Mouse (Mus musculus) hematopoietic stem cell, adult 5-6 weeks (primary cell): ENCODE measurements around the gene Slc27a1. TPM values are rescaled to one million over a fixed set of nuclear protein-coding genes. Genes with fewer than 3 reads are reported as not detected.
A peak's percentile ranks its signal among the peaks of the same experiment; 100 is the strongest.

Experiments
- ATAC-seq, 2 experiments: fragments of 125-278 bp in 1 of 2; replicated peaks in 1 of 2; 2 replicates each; pipeline ENCODE4 v1.8.0; 2016 to 2017; ENCODE audit warnings: inconsistent platforms in 2 of 2, mild to moderate bottlenecking in 2 of 2, moderate number of reproducible peaks in 2 of 2, low read depth in 1 of 2, moderate TSS enrichment in 1 of 2; ENCODE audit not compliant: low FRiP score in 2 of 2, poor library complexity in 2 of 2, severe bottlenecking in 2 of 2, insufficient read depth in 1 of 2, low TSS enrichment in 1 of 2
- total RNA-seq: library from RNA; stranded (forward); fragments of 172-1452, 232-1000 nt; gene quantifications from 2 replicates; pipeline ENCODE4 v1.2.3, GENCODE M21; 2017

Slc27a1 gene
- total RNA-seq, 1 experiment from 2014 or later = 13.3 TPM

DNA sequence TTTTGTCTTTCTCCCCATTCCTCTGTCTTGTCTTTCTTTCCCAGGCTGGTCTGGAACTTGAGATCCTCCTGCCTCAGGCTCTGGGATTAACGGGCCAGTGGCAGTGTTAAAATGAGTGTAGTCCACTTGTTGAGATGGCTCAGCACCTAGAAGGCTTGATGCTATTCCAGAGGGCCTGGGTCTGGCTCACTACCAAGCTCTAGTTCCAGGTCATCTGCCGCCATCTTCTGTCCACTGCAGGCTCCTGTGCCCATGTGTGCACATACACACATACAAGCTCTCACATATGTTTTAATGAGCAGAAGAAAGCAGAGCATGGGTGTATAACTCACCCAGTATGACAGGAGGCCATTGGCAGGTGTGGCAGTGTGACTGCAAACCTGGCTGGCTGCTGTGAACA, 3.4 kb downstream of the Slc27a1 start:
- no peak for ATAC-seq

DNA sequence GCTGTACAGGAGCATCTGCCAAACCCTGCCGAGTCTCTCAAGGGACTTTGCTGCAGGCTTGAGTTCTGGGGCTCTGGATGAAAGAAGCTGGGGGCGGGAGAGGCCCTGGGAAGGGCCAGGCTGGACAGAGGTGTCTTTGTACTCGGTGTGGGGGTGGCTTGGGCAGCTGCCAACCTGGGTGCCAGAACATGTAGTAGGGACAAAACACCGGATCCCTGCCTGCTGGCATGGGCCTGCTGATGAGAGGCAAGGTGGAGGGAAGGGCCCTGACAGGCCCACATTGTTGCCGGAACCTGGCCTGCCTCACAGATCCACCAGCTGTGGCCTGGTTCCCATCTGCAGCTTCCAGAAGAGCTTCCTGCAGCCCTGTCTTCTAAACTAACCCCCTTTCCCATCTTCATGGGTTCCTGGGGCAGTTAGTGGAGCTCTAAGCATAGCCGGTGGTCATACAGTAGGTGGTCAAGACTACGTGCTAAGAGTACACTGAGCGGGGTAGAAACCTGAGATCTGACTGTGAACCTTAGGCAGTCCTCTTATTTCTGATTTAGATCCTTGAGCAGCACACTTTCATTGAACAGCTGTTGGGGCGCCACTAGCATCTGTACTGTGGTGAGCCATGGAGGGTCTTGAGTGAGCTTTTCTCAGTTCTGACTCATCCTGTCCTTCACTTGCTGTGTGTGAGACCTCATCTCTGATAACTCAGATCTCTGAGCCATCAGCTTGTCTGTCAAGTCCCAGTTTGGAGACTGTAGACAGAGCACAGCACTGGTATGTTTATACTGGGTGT, 4.4 kb downstream of the Slc27a1 start:
- ATAC-seq = no peak

DNA sequence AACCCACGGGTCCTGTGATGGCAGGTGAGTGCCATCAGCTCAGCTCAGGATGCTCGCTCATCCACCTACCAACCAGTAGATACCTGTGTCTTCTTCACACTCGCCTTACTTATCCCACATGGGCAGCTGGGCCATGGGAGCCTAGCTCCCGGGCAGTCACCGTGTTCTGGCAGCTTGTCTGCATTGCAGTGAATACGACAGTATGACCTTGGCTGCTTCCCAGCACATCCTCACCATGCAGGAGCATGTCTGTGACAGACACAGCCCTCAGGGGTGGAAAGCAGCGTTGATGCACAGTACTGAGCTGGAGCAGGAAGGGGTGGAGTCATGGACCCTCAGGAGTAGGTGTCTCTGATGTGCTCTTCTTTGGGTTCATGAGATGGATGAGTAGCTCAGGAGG, 5.7 kb downstream of the Slc27a1 start:
- ATAC-seq = no peak

DNA sequence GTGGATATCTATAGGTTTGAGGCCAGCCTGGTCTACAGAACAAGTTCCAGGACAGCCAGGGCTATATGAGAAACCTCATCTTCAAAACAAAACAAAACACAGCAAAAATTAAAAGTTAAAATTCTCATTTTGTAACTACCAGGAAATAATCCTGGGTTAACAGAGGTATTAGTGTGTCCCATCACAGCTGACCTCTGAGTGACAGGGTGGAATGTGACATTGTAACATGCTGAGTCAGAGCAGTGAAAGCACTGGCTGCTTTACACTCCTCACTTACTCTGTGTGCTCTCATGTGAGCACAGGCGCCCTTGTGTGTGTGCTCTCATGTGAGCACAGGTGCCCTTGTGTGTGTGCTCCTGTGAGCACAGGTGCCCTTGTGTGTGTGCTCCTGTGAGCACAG, 6.3 kb downstream of the Slc27a1 start:
- ATAC-seq = no peak

DNA sequence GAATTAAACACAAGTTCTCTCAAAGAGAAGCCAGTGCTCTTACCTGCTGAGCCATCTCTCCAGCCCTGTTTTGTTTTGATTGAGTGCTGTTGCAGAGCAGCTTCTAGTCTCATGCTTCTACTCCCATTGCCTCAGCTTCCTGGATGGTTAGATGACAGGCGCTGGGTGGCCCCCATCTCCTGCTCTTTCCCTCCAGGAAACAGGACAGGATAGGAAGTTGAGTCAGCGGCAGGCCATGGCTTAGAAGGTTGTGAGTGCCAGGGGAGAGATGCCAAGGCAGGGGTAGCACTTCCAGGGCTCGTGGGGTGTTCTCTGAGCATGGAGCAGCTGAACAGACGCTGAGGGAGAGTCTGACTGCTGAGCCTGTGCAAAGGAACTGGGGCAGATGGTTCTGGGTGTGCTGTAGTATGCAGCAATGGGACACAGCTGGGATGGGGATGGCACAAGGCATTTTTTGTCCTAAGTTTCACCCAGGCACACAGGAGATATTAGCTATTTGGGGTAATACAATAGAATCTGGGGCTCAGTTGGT, 9.2 kb downstream of the Slc27a1 start:
- no peak for ATAC-seq

DNA sequence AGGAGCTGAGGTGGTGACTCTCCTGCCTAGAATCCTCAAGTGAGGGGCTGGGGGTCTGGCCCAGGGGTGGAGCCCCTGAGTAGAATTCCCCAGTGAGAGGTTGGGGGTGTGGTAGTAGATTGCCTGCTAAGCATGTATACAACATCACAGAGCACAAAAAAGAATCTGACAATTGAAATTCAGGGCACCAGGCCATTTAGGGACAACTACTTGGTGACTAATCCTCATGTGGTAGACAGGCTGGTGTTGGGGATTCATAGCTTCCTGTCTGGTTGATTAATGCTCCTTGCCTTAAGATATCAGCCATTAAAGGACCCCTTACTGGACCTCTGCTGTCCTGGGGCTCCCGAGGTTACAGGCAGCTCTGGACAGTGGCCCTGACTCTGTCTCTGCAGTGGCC, 10.3 kb downstream of the Slc27a1 start:
- ATAC-seq = no peak

DNA sequence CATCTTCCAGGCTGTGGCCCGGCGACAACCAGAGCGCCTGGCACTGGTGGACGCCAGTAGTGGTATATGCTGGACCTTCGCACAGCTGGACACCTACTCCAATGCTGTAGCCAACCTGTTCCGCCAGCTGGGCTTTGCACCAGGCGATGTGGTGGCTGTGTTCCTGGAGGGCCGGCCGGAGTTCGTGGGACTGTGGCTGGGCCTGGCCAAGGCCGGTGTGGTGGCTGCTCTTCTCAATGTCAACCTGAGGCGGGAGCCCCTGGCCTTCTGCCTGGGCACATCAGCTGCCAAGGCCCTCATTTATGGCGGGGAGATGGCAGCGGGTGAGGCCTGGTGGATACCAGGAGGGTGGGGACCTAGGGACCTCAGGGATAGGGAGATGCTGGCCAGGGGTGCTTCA, 10.8 kb downstream of the Slc27a1 start:
- ATAC-seq = no peak

DNA sequence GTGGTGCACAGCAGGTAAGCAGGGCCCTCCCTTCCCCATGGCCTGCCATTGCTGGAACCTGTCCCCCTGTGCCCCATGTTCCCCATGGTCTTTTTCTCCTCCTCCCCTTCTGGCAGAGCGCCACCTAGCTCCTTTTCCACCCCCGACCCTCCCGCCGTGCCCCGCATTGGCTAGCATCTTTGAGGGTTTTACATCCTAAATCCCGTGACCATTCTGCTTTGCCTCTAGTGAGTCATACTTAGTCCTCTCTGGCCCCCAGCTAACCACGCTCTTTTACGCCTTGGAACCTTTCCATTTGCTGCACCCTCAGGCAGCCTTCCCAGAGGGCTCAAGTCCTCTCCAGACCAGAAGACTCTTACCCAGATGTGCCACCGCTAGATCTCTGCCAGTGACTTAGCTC, 11.5 kb downstream of the Slc27a1 start:
- no peak for ATAC-seq

DNA sequence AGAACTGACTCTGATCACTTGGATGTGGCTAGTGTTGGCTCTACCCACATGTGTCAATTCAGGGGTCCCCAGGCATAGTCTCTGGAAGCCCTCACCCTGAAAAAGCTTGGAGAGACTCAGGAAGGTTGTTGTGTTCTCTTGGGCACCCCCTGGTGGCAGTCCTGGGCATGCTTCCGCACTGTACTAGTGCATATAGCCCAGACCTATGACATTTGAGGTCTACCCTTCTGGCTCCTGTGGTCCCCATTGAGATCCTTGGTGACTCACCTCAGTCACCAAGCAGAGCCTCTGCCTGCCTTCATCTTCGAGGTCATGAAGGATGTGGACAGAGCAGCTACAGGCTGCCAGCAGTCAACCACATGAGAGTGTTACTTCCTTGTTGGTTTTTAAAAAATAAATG, 18.2 kb downstream of the Slc27a1 start:
- 0 out of 4 replicates have a peak, but pooled peaks of 1 of the 2 experiments have one; percentile 13 for ATAC-seq

DNA sequence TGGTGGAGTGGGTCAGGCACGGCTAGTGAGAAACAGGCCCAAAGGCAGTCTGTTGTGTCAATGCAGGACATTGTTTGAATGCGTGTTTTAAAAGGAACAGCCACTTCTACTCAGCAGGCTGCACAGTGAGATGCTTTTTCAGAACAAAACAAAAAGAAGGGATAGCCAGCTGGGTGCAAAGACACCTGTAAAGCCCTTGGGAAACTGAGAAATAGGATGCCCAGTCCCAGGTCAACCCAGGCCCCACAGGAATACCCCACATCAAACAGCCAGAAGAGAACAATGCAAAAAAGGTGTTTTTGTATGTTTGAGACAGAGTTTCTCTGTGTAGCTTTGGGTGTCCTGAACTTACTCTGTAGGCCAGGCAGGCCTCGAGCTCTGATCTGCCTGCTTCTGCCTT, 20.1 kb downstream of the Slc27a1 start:
- no peak for ATAC-seq

DNA sequence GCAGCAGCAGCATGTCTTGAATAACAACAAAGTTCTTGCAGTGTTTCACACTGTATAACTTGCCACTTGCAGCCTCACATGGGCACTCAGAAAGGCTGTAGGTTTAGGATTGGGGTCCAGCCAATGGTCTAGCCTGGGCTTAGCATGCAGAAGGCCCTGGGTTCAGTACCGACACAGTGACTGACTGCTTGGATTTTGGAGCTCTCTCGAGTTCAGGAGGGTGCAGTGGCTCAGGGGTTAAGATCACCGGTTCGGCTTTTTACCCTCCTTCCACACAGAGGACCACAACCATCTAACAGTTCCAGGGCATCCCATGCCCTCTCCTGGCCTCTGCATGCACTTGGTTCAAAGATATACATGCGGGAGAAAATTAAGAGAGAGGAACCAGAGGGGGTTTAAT, 22.3 kb downstream of the Slc27a1 start:
- no peak for ATAC-seq

DNA sequence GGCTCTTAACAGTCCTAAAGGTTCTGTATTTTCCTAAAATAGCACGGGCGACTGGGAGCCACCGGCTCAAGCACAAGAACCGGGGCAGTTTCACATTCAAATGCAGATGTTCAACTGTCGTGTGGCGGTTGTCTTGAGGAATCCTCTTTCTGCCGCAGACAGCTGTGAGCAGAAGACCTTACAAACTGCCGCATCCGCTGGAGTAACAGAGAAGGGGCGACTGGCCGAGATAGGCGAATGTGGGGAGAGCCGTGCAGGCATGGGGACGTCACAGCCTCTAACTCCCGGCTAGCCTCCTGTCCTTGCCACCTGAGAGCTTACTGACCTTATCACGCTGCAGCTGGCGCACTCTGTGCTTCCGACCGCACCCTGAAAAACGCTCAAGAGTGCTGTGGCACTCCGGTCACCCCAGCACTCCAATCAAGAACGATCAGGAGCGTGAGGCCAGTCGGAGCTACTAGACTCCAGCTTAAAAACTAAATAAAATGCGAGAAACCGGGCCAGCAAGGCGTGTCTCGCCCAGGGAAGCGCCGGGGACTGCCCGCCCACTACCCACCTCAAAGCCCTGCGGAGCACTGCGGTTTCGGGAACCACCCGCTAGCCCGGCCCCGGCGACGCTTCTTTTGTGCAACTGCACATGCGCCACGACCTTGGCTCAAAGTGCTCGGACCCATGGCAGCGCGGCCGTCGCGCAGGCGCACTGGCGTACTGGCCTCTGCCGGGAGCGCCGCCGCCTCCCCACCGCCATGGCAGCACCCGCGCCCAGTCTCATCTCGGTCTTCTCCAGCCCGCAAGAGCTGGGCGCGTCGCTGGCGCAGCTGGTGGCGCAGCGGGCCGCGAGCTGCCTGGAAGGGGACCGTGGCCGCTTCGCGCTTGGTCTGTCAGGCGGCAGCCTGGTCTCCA, 23.0 kb downstream of the Slc27a1 start, which contains the start of gene Pgls:
Gene Pgls, plus strand, starts transcription at position 706 of the 903 bp plus-strand sequence.
- ATAC-seq = peak; percentile 60 to 64

DNA sequence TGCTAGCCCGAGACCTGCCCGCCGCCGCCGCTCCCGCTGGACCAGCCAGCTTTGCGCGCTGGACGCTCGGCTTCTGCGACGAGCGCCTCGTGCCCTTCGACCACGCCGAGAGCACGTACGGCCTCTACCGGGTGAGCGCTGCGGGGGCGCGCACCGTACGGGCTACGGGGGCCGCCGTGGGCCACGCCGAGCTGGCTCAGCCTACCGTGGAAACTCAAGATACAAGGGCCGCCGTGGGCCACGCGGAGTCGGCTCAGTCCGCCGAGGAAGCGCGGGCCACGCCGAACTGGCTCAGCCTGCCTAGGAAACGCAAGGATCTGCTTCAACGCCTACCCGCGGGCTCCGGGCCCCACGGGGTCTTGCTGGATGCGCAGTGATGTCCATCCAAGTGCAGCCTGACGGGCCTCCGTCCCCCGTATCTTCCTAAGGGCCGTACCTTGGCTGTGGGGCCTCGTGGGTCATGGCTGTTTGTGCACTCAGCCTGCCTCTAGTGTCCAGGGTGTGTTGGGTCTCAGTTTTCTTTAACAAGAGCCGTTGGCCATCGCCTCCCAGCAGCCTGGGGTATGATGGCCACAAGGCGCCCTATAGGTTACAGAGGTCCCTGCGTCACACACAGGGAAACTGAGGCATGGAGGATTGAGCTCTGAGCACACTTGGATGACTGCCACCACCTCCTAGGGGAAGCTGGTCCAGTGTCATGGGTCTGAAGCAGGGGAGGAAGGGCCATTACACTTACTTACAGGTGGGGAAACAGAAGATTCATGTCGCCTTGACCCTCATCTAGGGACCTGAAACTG, 23.9 kb downstream of the Slc27a1 start:
- ATAC-seq = no peak; a peak in 1 of 4 replicates

DNA sequence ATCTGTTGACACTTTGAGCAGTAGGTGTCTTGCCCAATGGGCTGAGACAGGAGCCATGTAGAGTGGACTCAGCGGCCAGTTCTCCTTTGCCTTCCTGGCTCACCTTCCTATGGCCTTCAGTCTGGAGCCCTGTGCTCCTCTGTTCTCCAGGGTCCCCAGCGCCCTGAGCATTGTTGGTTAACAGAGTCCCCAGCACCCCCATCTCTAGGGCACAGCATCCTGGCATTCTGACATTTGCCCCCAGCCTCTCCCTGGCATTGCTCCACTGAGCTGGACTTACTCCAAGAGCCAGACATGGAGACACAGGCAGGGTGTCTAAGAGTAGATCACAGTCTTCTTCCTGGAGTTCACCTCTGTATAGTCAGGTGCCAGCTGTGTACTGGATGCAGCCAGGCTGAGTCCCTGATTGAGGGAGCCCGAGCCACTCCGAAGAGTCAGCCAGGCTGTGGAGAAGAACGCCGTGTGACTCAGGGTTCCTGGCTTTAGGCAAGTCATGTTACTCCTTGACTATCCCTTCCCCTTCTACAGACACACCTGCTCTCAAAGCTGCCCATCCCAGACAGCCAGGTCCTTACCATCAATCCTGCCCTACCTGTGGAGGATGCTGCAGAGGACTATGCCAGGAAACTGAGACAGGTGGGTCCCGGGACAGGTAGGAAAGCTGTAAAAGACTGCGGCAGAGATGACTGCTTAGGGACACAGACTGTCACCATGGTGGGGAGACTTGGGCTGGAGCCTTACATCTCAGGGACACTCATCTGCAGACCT, 25.1 kb downstream of the Slc27a1 start:
- no peak for ATAC-seq

DNA sequence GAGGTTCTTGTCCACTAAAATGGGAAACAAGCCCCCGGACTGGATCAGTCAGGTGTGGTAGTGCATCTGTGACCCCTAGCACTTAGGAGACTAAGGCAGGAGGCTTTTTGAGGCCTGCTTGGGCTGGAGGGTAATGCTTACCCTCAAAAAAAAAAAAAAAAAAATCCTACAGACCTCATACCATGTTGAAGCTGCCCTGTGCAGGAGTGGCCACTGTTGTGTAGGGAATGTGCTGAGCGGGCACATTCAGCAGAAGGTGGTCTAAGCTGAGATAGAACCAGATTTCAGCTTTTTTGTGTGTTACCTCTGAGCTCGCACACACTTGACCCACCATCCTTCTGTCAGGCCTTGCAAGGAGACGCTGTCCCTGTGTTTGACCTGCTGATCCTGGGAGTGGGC, 25.6 kb downstream of the Slc27a1 start:
- no peak for ATAC-seq

DNA sequence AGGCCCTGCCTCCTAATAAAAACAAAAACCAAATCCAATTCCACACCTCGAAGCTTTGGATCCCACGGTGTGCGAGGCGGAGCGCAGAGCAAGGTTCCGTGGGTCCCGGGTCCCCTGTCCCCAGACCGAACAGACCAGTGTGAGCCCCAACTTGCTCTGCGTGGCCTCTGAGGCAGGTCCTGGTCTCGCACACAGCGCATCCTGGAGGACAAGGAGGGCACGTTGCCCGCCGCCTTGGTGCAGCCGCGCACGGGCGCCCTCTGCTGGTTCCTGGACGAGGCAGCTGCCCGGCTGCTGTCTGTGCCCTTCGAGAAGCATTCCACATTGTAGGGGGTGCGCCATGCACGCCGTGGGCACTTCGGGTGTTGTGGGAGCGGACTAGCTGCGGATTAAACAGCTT, 27.2 kb downstream of the Slc27a1 start:
- ATAC-seq = peak; percentile 30 to 57; a peak in 2 of 4 replicates

DNA sequence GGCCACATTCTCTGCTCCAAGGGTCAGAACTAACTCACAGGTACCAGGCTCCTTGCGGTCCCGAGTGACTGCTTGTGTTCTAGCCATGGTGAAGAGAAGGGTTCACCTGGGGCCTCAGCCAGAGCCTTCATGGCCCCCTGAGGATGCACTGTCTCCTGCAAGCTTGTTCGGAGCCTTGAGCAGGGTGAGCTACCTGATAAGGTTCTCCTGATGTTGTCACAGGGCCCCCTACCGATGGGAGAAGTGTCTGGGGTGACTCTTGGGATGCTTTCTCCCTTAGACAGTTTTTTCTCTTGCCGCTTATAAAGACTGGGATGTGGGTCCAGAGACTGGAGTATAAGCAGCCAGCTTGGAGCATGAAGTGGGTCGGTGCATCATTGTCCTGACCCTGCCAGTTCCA, 27.7 kb downstream of the Slc27a1 start:
- ATAC-seq = no peak
